ENCODE assay signal across 8 mouse cellular contexts in genomic region chr8:84197141-84197921, GRCm38 (mm10). TPM values are rescaled to one million over a fixed set of nuclear protein-coding genes. Genes with fewer than 3 reads are reported as not detected.
DNase-seq lines count a peak whose midpoint lies in the region; ATAC-seq and TF ChIP-seq lines count a peak whose summit lies in the region.

No protein-coding gene starts in this region.

- DNase-seq in cerebellum, postnatal 4 days (ENCODE audit: low spot score in 2 of 2): peak; percentile 70 to 78
- DNase-seq in cerebellum, adult 9-11 months: no peak
- peak; percentile 95 to 96 for DNase-seq in heart, adult 9 months (ENCODE audit: low spot score in 2 of 2)
- peak; percentile 93 for DNase-seq in kidney, adult 2 months
- peak; percentile 88 for DNase-seq in liver, embryonic 11.5 days (ENCODE audit: low spot score)
- DNase-seq in monocyte, adult 2 months (ENCODE audit: low read depth in 1 of 2, low spot score in 2 of 2): peak; percentile 88 to 95
- DNase-seq in splenic B cell, adult 2 months (ENCODE audit: low read depth, low spot score): peak; percentile 93

- H3K9ac ChIP-seq in embryonic facial prominence, embryonic 12.5 days: peak overlapping the region; percentile 55
- peak overlapping the region; percentile 50 for H3K9ac ChIP-seq in liver, embryonic 11.5 days (ENCODE audit: low read depth, low read length)

- H3K4me2 ChIP-seq in embryonic facial prominence, embryonic 12.5 days (replicated peaks): peak overlapping the region; percentile 52
- H3K4me2 ChIP-seq in liver, embryonic 11.5 days: peak overlapping the region; percentile 90

- no peaks in the 10 kb centered on the region; the same call in 1 of the 2 replicates for H3K27me3 ChIP-seq in embryonic facial prominence, embryonic 12.5 days
- H3K27me3 ChIP-seq in kidney, adult 2 months (replicated peaks; ENCODE audit: control insufficient read depth, insufficient read depth, low read length): no peaks in the 10 kb centered on the region
- no peaks in the 10 kb centered on the region for H3K27me3 ChIP-seq in liver, embryonic 11.5 days (replicated peaks; ENCODE audit: control insufficient read depth, insufficient read depth, low read length)
- H3K27me3 ChIP-seq in splenic B cell, adult 2 months (ENCODE audit: control insufficient read depth, insufficient read depth, low read length, poor library complexity, severe bottlenecking): no peaks in the 10 kb centered on the region; the same call in 1 of the 2 replicates

- H3K9me3 ChIP-seq in embryonic facial prominence, embryonic 12.5 days: no peaks in the 10 kb centered on the region
- no peaks in the 10 kb centered on the region for H3K9me3 ChIP-seq in liver, embryonic 11.5 days (ENCODE audit: control insufficient read depth, low read length)

- no peak for TF ChIP-seq POLR2A in kidney, adult 2 months (IDR thresholded peaks at IDR 0.05; ENCODE audit: low read depth, low read length)

- no peaks in the 10 kb centered on the region for H3K36me3 ChIP-seq in embryonic facial prominence, embryonic 12.5 days
- no peaks in the 10 kb centered on the region for H3K36me3 ChIP-seq in kidney, adult 2 months (ENCODE audit: control insufficient read depth, insufficient read depth, low read length)
- H3K36me3 ChIP-seq in liver, embryonic 11.5 days (ENCODE audit: control insufficient read depth, insufficient read depth, low read length): no peaks in the 10 kb centered on the region
- no peaks in the 10 kb centered on the region for H3K36me3 ChIP-seq in splenic B cell, adult 2 months (ENCODE audit: control insufficient read depth, insufficient read depth, low read length, poor library complexity, severe bottlenecking)

- H3K4me3 ChIP-seq in embryonic facial prominence, embryonic 12.5 days: peak overlapping the region; percentile 42
- peak overlapping the region; percentile 43 for H3K4me3 ChIP-seq in kidney, adult 2 months (ENCODE audit: insufficient read depth, low read depth, low read length)
- peak overlapping the region; percentile 44 for H3K4me3 ChIP-seq in liver, embryonic 11.5 days (ENCODE audit: low read depth, low read length)

- 1% methylated on average over 43 of the region's 43 CpGs for WGBS in embryonic facial prominence, embryonic 12.5 days
- WGBS in kidney, adult 2 months: 11% methylated on average over 43 of the region's 43 CpGs
- WGBS in liver, embryonic 11.5 days: 4% methylated on average over 43 of the region's 43 CpGs

- peaks cover 47% of the 10 kb centered on the region for H3K4me1 ChIP-seq in embryonic facial prominence, embryonic 12.5 days
- peaks cover 4% of the 10 kb centered on the region; the same call in 1 of the 2 replicates for H3K4me1 ChIP-seq in kidney, adult 2 months (ENCODE audit: control insufficient read depth, insufficient read depth, low read length)
- H3K4me1 ChIP-seq in liver, embryonic 11.5 days (replicated peaks; ENCODE audit: control insufficient read depth, insufficient read depth, low read length): peaks cover 48% of the 10 kb centered on the region

- no peak for TF ChIP-seq CTCF in kidney, adult 2 months (conservative IDR thresholded peaks at IDR 0.05; ENCODE audit: insufficient read depth, insufficient read length, low read depth, low read length)

- ATAC-seq in embryonic facial prominence, embryonic 12.5 days (ENCODE audit: insufficient number of reproducible peaks, insufficient read depth, low FRiP score, low TSS enrichment): peak; percentile 12; the same call in 1 of the 2 replicates
- ATAC-seq in liver, embryonic 11.5 days (replicated peaks; ENCODE audit: low FRiP score): peak; percentile 25

- peak overlapping the region; percentile 98 for H3K27ac ChIP-seq in embryonic facial prominence, embryonic 12.5 days
- H3K27ac ChIP-seq in kidney, adult 2 months (ENCODE audit: insufficient read depth, low read depth, low read length): peak overlapping the region; percentile 94
- H3K27ac ChIP-seq in liver, embryonic 11.5 days (ENCODE audit: low read depth, low read length): peak overlapping the region; percentile 87

RNA-seq across cellular contexts. Expression of gene Nanos3, which starts 12.3 kb away (rescaled TPM):
- polyA plus RNA-seq in embryonic facial prominence, embryonic 12.5 days (2016; fragmentation: Nextera tagmentation; extraction: Ambion mirVana): 5.4 and 7.2 TPM in 2 replicates
- polyA plus RNA-seq in kidney, adult 2 months (2012; rRNA removed): 0.99 and 1.4 TPM in 2 replicates
- 1.2 and 1.8 TPM in 2 replicates for polyA plus RNA-seq in liver, embryonic 11.5 days (2014; fragmentation: Nextera tagmentation; extraction: Ambion mirVana)

RNA-seq across cellular contexts. Expression of gene Zswim4, which starts 39.5 kb away (rescaled TPM):
- 32.4 and 32.9 TPM in 2 replicates for polyA plus RNA-seq in embryonic facial prominence, embryonic 12.5 days (2016; fragmentation: Nextera tagmentation; extraction: Ambion mirVana)
- 9.2 and 10.0 TPM in 2 replicates for polyA plus RNA-seq in kidney, adult 2 months (2012; rRNA removed)
- polyA plus RNA-seq in liver, embryonic 11.5 days (2014; fragmentation: Nextera tagmentation; extraction: Ambion mirVana): 7.9 and 9.1 TPM in 2 replicates

RNA-seq across cellular contexts. Expression of gene 4930432K21Rik, which starts 49.5 kb away (rescaled TPM):
- 2.0 and 2.4 TPM in 2 replicates for polyA plus RNA-seq in embryonic facial prominence, embryonic 12.5 days (2016; fragmentation: Nextera tagmentation; extraction: Ambion mirVana)
- polyA plus RNA-seq in kidney, adult 2 months (2012; rRNA removed): 0.63 and 0.92 TPM in 2 replicates
- polyA plus RNA-seq in liver, embryonic 11.5 days (2014; fragmentation: Nextera tagmentation; extraction: Ambion mirVana): 0.36 and 0.47 TPM in 2 replicates

RNA-seq across cellular contexts. Expression of gene Cc2d1a, which starts 49.6 kb away (rescaled TPM):
- 27.5 and 29.2 TPM in 2 replicates for polyA plus RNA-seq in embryonic facial prominence, embryonic 12.5 days (2016; fragmentation: Nextera tagmentation; extraction: Ambion mirVana)
- polyA plus RNA-seq in kidney, adult 2 months (2012; rRNA removed): 24.1 and 26.0 TPM in 2 replicates
- polyA plus RNA-seq in liver, embryonic 11.5 days (2014; fragmentation: Nextera tagmentation; extraction: Ambion mirVana): 13.7 and 14.1 TPM in 2 replicates

RNA-seq across cellular contexts. Expression of gene D8Ertd738e, which starts 52.2 kb away (rescaled TPM):
- 322 and 341 TPM in 2 replicates for polyA plus RNA-seq in embryonic facial prominence, embryonic 12.5 days (2016; fragmentation: Nextera tagmentation; extraction: Ambion mirVana)
- 216 and 246 TPM in 2 replicates for polyA plus RNA-seq in kidney, adult 2 months (2012; rRNA removed)
- polyA plus RNA-seq in liver, embryonic 11.5 days (2014; fragmentation: Nextera tagmentation; extraction: Ambion mirVana): 323 and 339 TPM in 2 replicates
